Comparison of ENCODE assay signal across 9 mouse cellular contexts in the genomic region with DNA sequence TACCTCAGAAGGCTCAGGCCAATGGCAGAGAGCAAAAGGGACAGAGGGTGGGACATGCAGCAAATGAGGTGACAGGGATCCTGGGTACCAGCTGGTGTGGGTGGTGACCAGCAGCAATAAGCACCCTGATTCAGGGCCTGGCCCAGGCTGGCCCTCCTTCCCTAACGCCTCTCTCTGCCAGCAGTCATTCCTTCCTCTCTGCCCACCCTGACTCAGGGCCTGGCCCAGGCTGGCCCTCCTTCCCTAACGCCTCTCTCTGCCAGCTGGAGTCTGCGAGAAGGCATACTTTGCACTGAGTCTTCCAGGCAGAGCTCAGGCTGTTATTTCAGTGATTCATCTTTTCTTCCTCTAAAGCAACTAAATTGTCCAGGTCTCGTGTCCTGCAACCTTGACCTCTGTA. TPM values are rescaled to one million over a fixed set of nuclear protein-coding genes. Genes with fewer than 3 reads are reported as not detected.
DNase-seq lines count a peak whose midpoint lies in the region; ATAC-seq lines count a peak whose summit lies in the region.
"Had no signal": no experiment of that assay in that cellular context is flagged by ENCODE, and none has a peak within 500 bp of the region (broad histone marks: within the 10 kb centered on the region; RNA-seq: fewer than 3 reads in every experiment).

No protein-coding gene starts in this region.

- no peak for ATAC-seq in midbrain, embryonic 14.5 days (ENCODE audit: low FRiP score, low TSS enrichment)
- no peak for ATAC-seq in megakaryocyte progenitor cell, adult 5-6 weeks (replicated peaks; ENCODE audit: poor library complexity)

- no peak overlapping the region for H3K4me2 ChIP-seq in midbrain, embryonic 14.5 days (ENCODE audit: low read length)

- peaks cover 11% of the 10 kb centered on the region for H3K4me1 ChIP-seq in midbrain, embryonic 14.5 days (ENCODE audit: control insufficient read depth, insufficient read depth, low read length)

- no peak overlapping the region for H3K4me3 ChIP-seq in midbrain, embryonic 14.5 days (replicated peaks; ENCODE audit: low read depth, low read length)

- no peaks in the 10 kb centered on the region for H3K9me3 ChIP-seq in midbrain, embryonic 14.5 days (ENCODE audit: control insufficient read depth, low read length)

- peak overlapping the region; percentile 55 for H3K27ac ChIP-seq in midbrain, embryonic 14.5 days (replicated peaks; ENCODE audit: low read depth, low read length)
- H3K27ac ChIP-seq: kidney, postnatal 0 days had no signal

- WGBS in midbrain, embryonic 14.5 days, result 64% methylated on average over 4 of the region's 4 CpGs

- H3K36me3 ChIP-seq in midbrain, embryonic 14.5 days (ENCODE audit: control insufficient read depth, insufficient read depth, low read length), result no peaks in the 10 kb centered on the region

- no peaks in the 10 kb centered on the region for H3K27me3 ChIP-seq in midbrain, embryonic 14.5 days (ENCODE audit: control insufficient read depth, insufficient read depth, low read length)

- peak; percentile 95 for DNase-seq in heart, adult 11 months
- DNase-seq in heart, adult 8-10 months (ENCODE audit: low spot score), result no peak
- DNase-seq in adrenal gland, adult 2 months, result peak; percentile 72
- DNase-seq in fibroblast of lung, adult 2 months (ENCODE audit: low read depth), result peak; percentile 77
- peak; percentile 35 for DNase-seq in heart, postnatal 4 days
- DNase-seq in midbrain, embryonic 14.5 days, result no peak
- no peak for DNase-seq in testis, postnatal 14 days (ENCODE audit: low spot score)

- H3K9ac ChIP-seq in midbrain, embryonic 14.5 days (replicated peaks; ENCODE audit: low read length), result no peak overlapping the region; the same call in 1 of the 2 replicates

RNA-seq across cellular contexts. Expression of gene Efr3b, which starts 31.5 kb away (rescaled TPM):
- total RNA-seq in heart, adult 8-10 months (2022), result 1 to 10 TPM; 5.6 to 8.2 (median 7.0) TPM
- 1 to 10 TPM; 1.9 to 3.1 TPM for total RNA-seq in adrenal gland, adult 2 months (2021)
- 9.9 and 11.0 TPM in 2 replicates for polyA plus RNA-seq in adrenal gland, adult 2 months (2012; rRNA removed)
- 1 to 10 TPM; 8.4 to 9.6 TPM for total RNA-seq in heart, postnatal 4 days (2021)
- polyA plus RNA-seq in midbrain, embryonic 14.5 days (2014; fragmentation: Nextera tagmentation; extraction: Ambion mirVana), result 33.6 and 41.4 TPM in 2 replicates
- 0.24 and 0.30 TPM in 2 replicates for total RNA-seq in megakaryocyte progenitor cell, adult 5-6 weeks (2015)
- 0.41 and 1.9 TPM in 2 replicates for total RNA-seq in megakaryocyte progenitor cell, adult 5-6 weeks (2017)

RNA-seq across cellular contexts. Expression of gene Pomc, which starts 52.4 kb away (rescaled TPM):
- total RNA-seq in heart, adult 8-10 months (2022), result under 1 TPM in 3 of 4 experiments, not detected in 1; 0.46 to 0.75 (median 0.56) TPM
- 1 to 10 TPM in 1 of 2 experiments, under 1 TPM in 1; 0.49 to 1.4 TPM for total RNA-seq in adrenal gland, adult 2 months (2021)
- 0.27 and 0.44 TPM in 2 replicates for polyA plus RNA-seq in adrenal gland, adult 2 months (2012; rRNA removed)
- under 1 TPM in 1 of 2 experiments, not detected in 1; 0.29 TPM for total RNA-seq in heart, postnatal 4 days (2021)
- polyA plus RNA-seq in midbrain, embryonic 14.5 days (2014; fragmentation: Nextera tagmentation; extraction: Ambion mirVana), result 4.5 and 5.4 TPM in 2 replicates
- total RNA-seq in megakaryocyte progenitor cell, adult 5-6 weeks (2015), result 0.83 and 1.2 TPM in 2 replicates
- 0.44 and 2.2 TPM in 2 replicates for total RNA-seq in megakaryocyte progenitor cell, adult 5-6 weeks (2017)

Comparison
In these comparisons a context has a peak if more than half of its experiments do, and no peak if none do; other contexts are left out.
1. DNase-seq: peak in heart, adult 11 months (single experiment), adrenal gland, adult 2 months (single experiment), fibroblast of lung, adult 2 months (single experiment) and heart, postnatal 4 days (single experiment); none in heart, adult 8-10 months (single experiment), midbrain, embryonic 14.5 days (single experiment) and testis, postnatal 14 days (single experiment).